Mouse (Mus musculus) gastrocnemius, adult 2 months (tissue): ENCODE data around the gene Ppm1a. TPM values are rescaled to one million over a fixed set of nuclear protein-coding genes. Genes with fewer than 3 reads are reported as not detected.

ENCODE experiments used
- DNase-seq: peaks from one replicate; pipeline ENCODE4 v3.0.0; 2022
- H3K27ac ChIP-seq: fragments of 200-600 bp; 2 replicates; pipeline ENCODE4 v1.8.1; 2022; ENCODE audit warnings: mild to moderate bottlenecking
- H3K4me3 ChIP-seq: fragments of 200-600 bp; 2 replicates; pipeline ENCODE4 v1.8.1; 2022; ENCODE audit warnings: mild to moderate bottlenecking, moderate library complexity
- CTCF ChIP-seq: fragments of 200-600 bp; IDR thresholded peaks from 2 replicates; pipeline ENCODE4 v1.8.1; 2022; ENCODE audit warnings: antibody characterized with exemption, mild to moderate bottlenecking, moderate library complexity
- intact Hi-C: fragments of 180-260 bp; cut with DNase I; formaldehyde crosslinking; loops from one replicate; pipeline ENCODE4 v1.15.1; 2025
- total RNA-seq, 2 experiments: library from RNA; stranded (reverse); gene quantifications; 2 replicates each; pipeline ENCODE4 v1.2.3; 2021

Gene Ppm1a
- total RNA-seq, 2 experiments from 2014 or later = 295 to 308 TPM

- H3K4me3 ChIP-seq = no peak overlapping the region
- no peak overlapping the region for H3K27ac ChIP-seq
- no peak for TF ChIP-seq CTCF
- no peak for DNase-seq
- intact Hi-C loops = no loop called here
Observed at GRCm38 (mm10) chr12:72837302-72837701, 80.0 kb downstream of the Ppm1a start.

GRCm38 (mm10) chr12:72841500-72841899 lies 84.2 kb downstream of the Ppm1a start:
- no peak for TF ChIP-seq CTCF
- intact Hi-C loops = loop anchor here (10.0 kb wide), 1 partner anchor 683 kb away; no protein-coding TSS in a partner anchor
- Histone ChIP-seq H3K4me3 (no peak overlapping the region), H3K27ac (no peak overlapping the region)
- DNase-seq = no peak

GRCm38 (mm10) chr12:72843135-72843534 lies 85.9 kb downstream of the Ppm1a start:
- no peak overlapping the region for H3K27ac ChIP-seq
- no peak for DNase-seq
- no peak overlapping the region for H3K4me3 ChIP-seq
- intact Hi-C loops = loop anchor here (10.0 kb wide), 1 partner anchor 682 kb away; no protein-coding TSS in a partner anchor
- TF ChIP-seq CTCF = peak; percentile 42

GRCm38 (mm10) chr12:72843555-72843954 lies 86.3 kb downstream of the Ppm1a start:
- TF ChIP-seq CTCF = no peak
- no peak for DNase-seq
- intact Hi-C loops = loop anchor here (10.0 kb wide), 1 partner anchor 681 kb away; no protein-coding TSS in a partner anchor
- H3K27ac ChIP-seq = no peak overlapping the region
- peak overlapping the region; percentile 51 for H3K4me3 ChIP-seq

- peak overlapping the region; percentile 48 for H3K27ac ChIP-seq
- TF ChIP-seq CTCF = no peak
- peak overlapping the region; percentile 51 for H3K4me3 ChIP-seq
- intact Hi-C loops = loop anchor here (10.0 kb wide), 1 partner anchor 681 kb away; no protein-coding TSS in a partner anchor
- DNase-seq = peak; percentile 67
Observed at GRCm38 (mm10) chr12:72843973-72844620, 86.8 kb downstream of the Ppm1a start.

GRCm38 (mm10) chr12:72845946-72846345 lies 88.7 kb downstream of the Ppm1a start:
- no peak for DNase-seq
- no peak overlapping the region for H3K4me3 ChIP-seq
- intact Hi-C loops = loop anchor here (1.0 to 10.0 kb wide), 3 partner anchors 130 to 709 kb away; no protein-coding TSS in a partner anchor
- H3K27ac ChIP-seq = no peak overlapping the region
- TF ChIP-seq CTCF = no peak

GRCm38 (mm10) chr12:72847725-72848124 lies 90.5 kb downstream of the Ppm1a start:
- no peak overlapping the region for H3K27ac ChIP-seq
- DNase-seq = peak; percentile 32
- peak; percentile 83 for TF ChIP-seq CTCF
- no peak overlapping the region for H3K4me3 ChIP-seq
- intact Hi-C loops = loop anchor here (2.0 to 10.0 kb wide), 2 partner anchors 677 to 707 kb away; no protein-coding TSS in a partner anchor

Other genes starting within 250 kb of the Ppm1a start
- gene Pcnx4, start 221.1 kb upstream of the Ppm1a start, total RNA-seq = 1 to 10 TPM; 2.2 to 2.7 TPM
- gene Gm4756, start 107.8 kb upstream of the Ppm1a start, total RNA-seq = not detected
- 10 to 100 TPM; 11.7 to 22.5 TPM for gene Dhrs7, start 92.5 kb upstream of the Ppm1a start, total RNA-seq
- not detected for gene Six6, start 182.4 kb downstream of the Ppm1a start, total RNA-seq
- gene 4930447C04Rik, start 183.3 kb downstream of the Ppm1a start, total RNA-seq = not detected